Mouse (Mus musculus): Measurements from ENCODE around the gene Ahdc1.
A peak's percentile ranks its signal among the peaks of the same experiment; 100 is the strongest.

The Ahdc1 gene

GRCm38 (mm10) chr4:133101751-133102150 lies 90.7 kb downstream of the Ahdc1 start:
- DNase-seq (ENCODE audit: low read depth) = no peak

GRCm38 (mm10) chr4:133103525-133104193 lies 92.6 kb downstream of the Ahdc1 start:
- DNase-seq (ENCODE audit: low read depth) = no peak

DNA sequence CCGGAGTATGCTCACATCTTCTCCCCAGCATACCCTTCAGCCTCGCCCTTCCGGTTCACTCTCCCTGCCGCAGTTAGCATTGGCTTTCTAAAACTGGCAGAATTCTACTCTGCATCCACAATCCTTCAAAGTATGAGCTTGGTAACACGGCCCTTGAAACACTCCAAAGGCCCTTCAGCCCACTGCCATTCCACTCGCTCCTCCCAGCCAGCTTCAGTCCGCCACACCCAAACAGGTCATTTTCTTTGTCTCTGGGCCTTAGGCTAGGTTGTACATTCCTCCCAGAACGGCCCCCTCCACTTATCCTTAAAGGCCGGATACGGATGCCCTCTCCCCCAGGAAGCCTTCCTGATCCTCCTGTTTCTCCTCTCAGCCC lies 93.1 kb downstream of the Ahdc1 start:
- no peak for DNase-seq (ENCODE audit: low read depth)

DNA sequence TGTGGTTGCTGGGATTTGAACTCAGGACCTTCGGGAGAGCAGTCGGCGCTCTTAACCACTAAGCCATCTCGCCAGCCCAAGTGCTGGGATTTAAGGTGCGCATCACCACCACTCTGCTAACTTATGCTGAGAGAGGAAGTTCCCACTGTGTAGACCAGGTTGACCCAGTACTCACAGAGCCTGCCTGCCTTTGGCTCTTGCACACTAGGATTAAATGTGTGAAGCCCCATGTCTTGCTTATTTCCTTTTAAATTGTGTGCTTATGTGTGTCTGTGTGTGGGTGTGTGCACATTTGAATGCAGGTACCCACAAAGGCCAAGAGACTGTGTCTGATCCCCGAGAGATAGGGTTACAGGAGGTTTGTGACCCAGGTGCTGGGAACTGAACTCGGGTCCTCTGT lies 95.6 kb downstream of the Ahdc1 start:
- DNase-seq (ENCODE audit: low read depth) = no peak

GRCm38 (mm10) chr4:133107788-133108281 lies 96.8 kb downstream of the Ahdc1 start:
- DNase-seq (ENCODE audit: low read depth) = no peak

GRCm38 (mm10) chr4:133108481-133109334 lies 97.6 kb downstream of the Ahdc1 start:
- DNase-seq (ENCODE audit: low read depth) = no peak

DNA sequence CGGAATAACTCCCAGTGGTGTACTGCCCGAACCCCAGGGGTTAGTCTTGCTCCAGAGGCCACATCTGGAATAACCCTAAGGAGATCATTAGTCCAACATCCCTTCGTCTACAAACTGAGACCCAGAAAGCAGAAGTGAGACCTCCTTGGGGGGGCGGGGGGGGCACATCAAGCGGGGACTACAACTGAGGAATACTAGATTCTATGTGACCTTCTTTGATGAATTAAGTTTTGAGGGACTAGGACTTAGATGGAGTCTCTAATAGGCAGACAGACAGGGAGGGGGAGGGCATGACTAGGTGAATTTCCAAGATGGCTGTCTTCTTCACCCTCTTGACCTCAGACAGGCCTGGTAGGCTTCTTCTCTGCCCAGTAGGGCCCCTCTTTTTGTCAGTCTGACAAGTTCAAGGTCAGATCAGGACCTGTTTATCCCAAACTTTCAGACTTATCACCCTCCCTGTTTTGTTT lies 98.3 kb downstream of the Ahdc1 start:
- no peak for DNase-seq (ENCODE audit: low read depth)

DNA sequence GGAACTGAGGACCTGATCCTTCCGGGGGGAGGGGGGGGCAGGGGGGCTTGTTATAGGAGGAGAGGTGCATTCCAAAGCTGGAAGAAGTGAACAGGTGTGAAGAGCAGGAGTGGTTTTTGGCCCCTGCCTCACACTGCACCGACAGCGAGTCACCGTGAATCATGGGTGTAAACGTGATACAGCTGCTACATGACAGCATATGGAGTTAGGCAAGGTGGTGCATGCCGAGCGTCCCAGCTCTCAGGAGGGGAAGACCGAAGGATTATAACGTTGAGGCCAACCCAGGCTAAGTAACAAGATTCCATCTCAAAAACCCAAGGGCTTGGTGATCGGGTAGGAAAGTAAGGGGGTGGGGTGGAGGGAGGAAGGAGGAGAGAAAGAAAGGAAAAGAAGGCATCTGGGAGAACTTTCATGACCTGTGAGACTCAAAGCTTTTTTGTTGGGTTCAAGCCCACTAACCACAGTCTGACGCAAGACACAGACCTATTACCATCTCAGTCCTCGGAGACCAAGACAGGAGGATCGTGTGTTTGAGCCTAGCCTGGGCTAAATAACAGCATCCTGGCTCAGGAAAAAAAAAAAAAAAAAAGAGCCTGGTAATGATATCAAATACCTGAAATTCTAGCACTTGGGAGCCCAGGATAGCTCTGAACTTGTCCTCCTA lies 101.2 kb downstream of the Ahdc1 start:
- DNase-seq (ENCODE audit: low read depth) = no peak

- no peak for DNase-seq (ENCODE audit: low read depth)
Observed at GRCm38 (mm10) chr4:133113351-133113882, 102.4 kb downstream of the Ahdc1 start.

DNA sequence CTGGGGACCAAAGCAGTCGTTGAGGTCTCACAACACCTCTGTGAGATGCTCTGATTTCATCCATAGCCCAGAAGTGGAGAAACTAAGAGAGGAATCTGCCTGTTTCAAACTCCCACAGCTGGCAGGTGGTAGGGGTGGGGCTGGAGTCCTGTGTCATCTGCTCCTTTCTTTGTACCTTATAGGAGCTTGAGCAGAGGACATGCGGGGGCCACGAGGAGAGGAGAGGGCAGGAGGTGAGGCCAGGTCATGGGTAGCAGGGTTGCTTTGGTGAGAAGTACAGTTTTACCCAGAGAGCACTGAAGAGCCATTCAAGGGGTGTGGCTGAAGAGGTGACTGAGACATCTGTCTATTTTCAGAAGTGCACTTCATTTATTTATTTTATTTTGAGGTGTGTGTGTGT lies 103.7 kb downstream of the Ahdc1 start:
- no peak for DNase-seq (ENCODE audit: low read depth)

- no peak for DNase-seq (ENCODE audit: low read depth)
Observed at GRCm38 (mm10) chr4:133115721-133116429, 104.8 kb downstream of the Ahdc1 start.

DNA sequence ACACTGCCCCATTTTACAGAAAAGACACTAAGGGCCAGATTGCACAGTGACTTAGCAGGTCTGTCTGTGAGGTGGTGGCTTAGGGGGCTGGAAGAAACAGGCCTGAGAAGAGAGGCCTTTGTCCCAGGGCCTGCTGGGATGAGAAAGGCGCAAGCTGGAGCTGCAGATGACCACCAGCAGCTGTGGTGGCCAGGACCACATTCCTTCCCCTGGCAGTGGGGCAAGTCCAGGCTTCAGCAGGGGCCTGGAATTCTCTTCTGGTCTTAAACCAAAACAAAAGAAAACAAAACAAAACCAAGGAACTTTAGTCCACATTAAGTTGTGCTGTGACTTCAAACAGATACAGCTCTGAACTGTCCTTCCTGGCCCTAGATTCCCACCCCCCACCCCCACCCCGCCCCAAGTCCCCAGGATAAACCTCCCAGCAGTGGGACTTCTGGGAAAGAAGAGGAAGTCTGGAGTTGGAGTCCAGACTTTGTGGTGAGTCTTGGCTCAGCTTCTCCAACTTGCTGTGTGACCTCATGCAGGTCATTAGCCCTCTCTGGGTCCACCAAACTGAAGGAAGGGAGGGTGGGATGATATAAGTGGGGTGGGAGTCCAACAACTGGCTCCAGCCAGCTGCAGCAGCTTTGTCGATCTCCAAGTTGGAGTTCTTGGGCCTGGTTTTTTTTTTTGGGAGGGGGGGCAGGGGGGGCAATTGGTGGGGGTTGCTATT lies 105.9 kb downstream of the Ahdc1 start:
- no peak for DNase-seq (ENCODE audit: low read depth)

- peak; percentile 27 for DNase-seq (ENCODE audit: low read depth)
Observed at GRCm38 (mm10) chr4:133117556-133118411, 106.7 kb downstream of the Ahdc1 start.

GRCm38 (mm10) chr4:133118775-133119375 lies 107.8 kb downstream of the Ahdc1 start:
- no peak for DNase-seq (ENCODE audit: low read depth)

DNA sequence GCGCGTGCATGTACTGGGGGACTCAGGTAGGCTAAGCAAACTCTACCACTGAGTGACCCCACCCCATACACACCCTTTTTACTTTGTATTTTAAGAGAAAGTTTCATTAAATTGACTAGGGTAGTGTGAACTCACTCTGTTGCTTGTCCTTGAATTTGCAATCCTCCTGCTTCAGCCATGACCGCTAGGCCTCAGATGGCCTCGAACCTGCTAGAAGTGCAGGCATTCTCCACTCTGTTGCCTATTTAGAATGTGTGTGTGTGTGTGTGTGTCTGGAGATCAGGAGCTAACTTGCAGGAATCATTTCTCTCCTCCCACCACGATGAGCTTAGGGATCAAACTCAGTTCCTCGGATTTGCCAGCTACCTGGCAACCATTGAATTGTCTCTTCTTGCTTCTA lies 108.5 kb downstream of the Ahdc1 start:
- no peak for DNase-seq (ENCODE audit: low read depth)

- DNase-seq (ENCODE audit: low read depth) = no peak
Observed at GRCm38 (mm10) chr4:133120833-133121321, 109.8 kb downstream of the Ahdc1 start.

- DNase-seq (ENCODE audit: low read depth) = no peak
Observed at GRCm38 (mm10) chr4:133121416-133121815, 110.4 kb downstream of the Ahdc1 start.

DNA sequence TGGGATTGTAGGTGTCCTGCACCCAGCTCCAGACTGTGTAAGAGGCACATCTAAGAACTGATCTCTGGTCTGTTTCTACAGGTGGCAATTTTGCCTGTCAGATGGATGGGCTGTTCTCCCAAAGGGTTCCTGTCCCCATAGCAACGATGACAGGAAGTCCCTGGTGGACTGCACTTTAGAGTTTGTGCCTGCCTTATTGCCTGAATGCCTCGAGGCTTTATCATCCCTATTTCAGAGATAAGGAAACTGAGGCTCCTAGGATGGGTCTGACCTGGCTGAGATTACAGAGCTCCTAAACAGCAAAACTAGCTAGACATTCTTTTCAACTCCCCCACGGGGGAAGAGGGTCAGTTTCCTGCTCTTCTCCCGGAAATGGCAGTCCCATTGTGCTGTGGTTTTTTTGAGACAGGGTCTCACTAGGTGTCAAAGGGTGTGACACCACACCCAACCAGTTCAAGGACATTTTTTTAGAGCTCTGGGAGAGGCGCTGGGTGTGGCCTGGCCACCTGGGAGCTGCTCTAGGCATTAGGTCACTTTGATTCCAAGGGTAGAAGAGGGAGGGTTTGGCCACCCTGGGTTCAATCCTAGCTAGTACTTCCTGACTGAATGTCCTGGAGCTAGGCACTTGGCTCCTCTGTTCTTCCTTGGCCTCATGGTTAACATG lies 111.0 kb downstream of the Ahdc1 start:
- peak; percentile 29 for DNase-seq (ENCODE audit: low read depth)

- DNase-seq (ENCODE audit: low read depth) = no peak
Observed at GRCm38 (mm10) chr4:133127079-133127478, 116.0 kb downstream of the Ahdc1 start.
